Mouse (Mus musculus): ENCODE data around the gene Ffar4. TPM values are rescaled to one million over a fixed set of nuclear protein-coding genes. Genes with fewer than 3 reads are reported as not detected.
A peak's percentile ranks its signal among the peaks of the same experiment; 100 is the strongest.

Gene Ffar4
- polyA plus RNA-seq, 1 experiment: 1.9 TPM

DNA sequence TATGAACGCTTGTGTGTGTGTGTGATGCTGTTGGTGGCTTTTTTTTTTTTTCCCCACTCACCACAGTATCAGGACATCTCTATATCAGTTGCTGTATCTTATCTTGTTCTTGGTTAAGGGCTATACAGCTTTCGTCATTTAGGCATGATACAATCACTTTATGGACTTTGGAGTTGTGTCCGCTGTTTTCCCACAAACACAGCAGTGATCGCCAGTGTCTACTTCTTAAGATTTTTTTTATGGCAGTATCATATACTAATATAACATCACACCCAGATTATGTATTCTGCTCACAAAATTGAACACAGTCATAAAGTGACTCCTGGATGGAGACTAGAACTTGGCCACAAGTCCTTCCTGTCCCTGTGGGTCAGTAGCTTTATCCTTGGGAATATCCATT lies 11.0 kb downstream of the Ffar4 start:
- no peak for DNase-seq (ENCODE audit: low spot score)

DNA sequence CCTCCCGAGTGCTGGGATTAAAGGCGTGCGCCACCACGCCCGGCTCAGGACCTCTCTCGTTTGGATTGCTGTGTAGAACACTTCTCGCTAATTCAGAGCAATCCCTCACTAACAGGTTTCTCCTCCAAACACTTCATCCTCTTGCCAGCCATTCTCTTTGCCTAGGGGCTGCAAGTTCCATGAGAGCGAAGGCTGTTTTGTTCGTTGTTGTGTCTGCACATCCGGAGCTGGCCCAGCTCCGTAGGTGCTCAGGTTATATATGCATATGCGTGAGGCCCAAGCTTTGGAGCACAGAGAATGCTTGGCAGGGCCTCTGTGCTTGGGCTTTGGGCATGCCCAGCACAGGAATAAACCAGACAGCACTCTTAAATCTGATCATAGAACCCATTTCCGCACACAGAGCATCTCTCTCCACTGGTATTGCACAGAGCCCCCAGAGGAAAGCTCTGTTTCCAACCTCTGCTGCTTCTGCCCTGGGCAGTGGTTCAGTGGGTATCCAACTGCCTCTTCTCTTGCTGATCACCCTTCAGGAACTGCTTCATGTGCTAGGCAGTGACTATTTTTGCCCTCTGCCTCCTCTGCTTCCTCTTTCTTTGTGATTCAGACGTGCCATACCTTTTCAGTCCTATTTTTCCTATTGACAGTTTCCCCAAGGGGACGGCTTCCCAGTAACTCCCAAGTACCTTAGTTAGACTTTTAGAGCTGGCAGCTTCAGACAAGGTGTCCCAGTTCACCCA lies 12.8 kb downstream of the Ffar4 start:
- DNase-seq (ENCODE audit: low spot score): no peak

DNA sequence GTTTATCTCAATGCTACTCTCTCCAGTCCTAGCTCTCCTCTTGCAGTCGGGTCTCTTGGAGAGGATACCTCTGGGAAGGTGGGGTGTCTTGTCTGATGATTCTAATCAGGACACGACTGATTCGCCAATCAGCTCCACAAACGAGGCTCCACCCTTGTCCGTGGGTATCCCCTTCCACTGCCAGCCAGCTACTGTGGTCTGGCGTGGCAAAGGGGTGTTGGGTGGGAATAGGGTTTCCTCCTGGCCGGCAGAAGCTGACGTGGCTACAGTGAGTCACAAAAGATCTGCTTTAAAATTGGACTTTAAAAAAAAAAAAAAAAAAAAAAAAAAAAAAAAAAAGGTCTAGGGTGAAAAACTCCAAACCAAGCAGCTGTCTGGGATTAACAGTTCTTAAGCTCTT lies 14.2 kb downstream of the Ffar4 start:
- DNase-seq (ENCODE audit: low spot score): no peak

DNA sequence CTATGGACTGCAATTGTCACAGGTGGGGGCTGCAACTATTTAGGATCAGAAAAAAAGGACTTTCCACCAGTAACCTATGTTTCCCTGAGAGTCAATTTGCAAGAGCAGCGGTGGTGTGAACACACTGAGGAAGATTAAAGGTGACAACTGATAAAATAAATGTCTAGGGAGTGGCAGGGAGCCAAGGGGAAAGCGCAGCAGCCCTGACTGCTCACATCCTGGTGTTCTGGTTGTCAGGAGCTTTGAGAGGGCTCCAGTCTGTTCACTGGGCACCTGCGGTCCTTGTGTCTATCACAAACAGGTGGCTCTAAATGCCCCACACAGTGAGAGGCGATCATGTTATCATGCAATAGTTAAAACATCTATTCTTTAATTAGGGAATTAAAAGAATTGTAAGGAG lies 15.7 kb downstream of the Ffar4 start:
- DNase-seq (ENCODE audit: low spot score): no peak

DNA sequence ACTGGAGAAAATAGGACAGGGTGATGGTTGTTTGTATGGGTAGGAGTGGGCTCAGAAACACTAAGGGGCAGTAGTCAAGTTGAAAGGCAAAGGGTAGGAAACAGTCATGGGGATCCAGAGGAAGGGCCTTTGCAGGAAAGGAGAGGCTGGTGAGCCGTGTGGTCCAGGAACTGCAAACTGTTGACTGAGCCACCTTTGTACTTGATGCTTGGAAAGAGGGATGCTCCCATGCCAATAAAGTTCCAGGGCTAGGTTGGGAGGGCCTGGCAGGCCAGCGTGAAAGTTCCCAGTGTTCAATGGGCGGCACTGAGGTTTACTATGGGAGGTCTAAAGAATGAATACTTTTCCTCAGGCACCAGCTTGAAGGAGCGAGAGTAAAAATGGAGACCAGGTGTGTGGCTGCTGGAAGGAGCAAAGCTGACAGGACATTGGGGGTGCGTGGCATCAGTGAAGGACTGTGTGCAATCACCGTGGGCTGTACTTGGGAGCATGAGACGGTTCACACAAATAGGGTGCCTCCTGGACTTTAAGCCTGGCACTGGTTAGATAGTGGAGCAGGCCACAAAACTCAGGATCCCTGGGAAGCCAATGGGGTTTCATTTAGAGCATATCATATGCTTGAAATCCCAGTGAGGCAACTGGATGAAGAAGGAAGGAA lies 18.1 kb downstream of the Ffar4 start:
- DNase-seq (ENCODE audit: low spot score): no peak

DNA sequence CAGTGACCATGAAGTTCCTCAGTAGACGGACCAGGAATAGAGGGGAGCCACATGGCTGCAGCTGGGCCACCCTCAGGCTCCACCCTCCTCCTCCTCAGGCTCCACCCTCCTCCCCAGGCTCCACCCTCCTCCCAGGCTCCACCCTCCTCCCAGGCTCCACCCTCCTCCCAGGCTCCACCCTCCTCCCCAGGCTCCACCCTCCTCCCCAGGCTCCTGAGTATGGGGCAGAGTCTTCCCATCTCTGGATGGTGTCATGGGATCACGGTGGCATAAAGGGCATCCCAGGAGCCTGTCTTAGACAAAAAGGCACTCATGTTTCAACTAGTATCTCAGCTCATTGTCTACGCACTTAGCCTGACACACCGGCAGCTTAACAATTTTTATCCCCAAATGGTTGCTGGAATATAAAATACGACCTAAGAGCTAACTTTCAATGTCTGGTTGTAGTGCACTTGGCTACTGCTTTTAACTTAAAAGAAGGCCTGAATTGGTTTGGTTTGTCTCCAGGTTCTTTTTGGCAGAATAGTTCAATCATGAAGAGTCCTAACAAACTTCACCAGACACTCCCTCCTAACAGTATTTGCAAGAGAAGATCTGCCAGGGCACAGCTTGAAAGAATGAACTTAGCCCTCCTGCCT lies 23.4 kb downstream of the Ffar4 start:
- DNase-seq (ENCODE audit: low spot score): no peak

DNA sequence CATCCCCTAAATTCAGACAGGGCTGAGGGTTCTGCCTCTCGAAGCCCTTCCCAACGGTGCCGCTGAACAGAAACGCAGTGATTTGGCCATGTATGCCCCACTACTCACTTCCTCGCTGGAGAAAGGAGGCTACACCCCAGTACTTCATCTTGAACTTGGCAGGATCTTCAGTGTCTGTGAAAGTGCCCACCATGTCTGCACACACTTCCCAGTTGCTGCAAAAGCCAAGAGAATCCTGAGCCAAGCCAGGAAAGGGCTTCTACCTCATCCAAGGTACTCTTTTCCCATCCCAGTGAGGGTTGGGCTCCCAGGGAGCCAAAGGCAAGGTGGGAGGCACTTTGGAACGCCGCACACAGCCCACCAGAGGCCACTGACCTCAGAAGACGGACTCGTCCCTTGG lies 27.1 kb downstream of the Ffar4 start:
- DNase-seq (ENCODE audit: low spot score): no peak

DNA sequence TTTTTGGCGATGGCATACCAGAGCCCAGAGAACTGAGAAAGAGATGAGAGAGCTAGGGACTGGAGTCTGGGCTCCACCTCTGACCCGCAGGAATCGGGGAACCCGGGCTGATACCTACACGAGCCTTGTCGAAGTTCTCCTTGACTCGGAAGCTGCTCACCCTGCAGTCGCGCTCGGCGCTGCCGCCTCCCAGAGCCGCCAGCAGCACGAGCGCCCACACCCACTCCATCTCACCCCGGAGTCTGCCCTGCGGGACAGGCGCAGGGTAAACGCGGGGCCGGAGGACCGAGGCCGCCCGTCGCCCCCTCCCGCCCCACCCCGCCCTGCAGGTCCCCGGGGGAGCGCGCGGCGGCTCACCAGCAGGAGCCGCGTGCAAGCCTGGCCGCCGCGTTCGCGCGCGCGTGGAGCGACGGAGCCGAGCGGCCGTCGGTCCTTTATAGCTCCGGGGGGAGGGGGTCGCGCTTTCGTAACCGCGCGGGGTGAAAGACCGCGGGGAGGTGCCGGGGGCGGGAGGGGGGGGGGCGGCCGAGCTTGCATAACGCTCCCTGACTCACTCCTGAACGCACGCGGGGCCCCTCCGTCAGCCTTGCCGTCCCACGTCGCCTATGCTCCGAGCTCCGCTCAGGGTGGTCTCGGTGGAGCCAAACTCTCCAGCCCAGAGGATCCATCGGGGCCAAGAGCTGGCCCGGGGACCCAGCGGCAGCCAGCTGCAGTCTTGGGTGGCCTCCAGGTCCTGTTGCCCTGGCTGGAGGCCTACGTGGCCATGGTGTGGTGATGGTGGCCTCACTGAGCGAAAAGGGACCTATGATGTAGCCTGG lies 27.7 kb downstream of the Ffar4 start:
- peak; percentile 35 for DNase-seq (ENCODE audit: low spot score)

DNA sequence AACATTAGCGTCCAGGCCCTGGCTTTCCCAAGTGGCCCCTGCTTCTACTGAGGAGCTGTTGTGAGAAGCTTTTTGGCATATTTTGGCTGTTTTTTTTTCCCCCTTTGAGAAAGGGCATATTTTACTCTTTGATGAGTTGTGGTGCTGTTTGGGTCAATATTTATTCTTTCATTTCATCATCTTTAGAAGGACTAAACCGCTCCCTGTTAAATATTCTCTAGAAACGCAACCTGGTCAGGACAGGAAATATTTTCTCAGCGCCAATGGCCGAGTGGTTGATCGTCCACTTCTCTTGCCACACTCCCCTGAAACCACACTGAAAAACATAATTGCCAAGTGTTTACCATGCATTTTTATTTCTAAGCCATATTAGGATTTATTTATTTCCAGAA lies 28.3 kb downstream of the Ffar4 start, which contains the start of gene Rbp4:
Gene Rbp4, minus strand, starts transcription at position 63 of the 392 bp plus-strand sequence.
- DNase-seq (ENCODE audit: low spot score): no peak

DNA sequence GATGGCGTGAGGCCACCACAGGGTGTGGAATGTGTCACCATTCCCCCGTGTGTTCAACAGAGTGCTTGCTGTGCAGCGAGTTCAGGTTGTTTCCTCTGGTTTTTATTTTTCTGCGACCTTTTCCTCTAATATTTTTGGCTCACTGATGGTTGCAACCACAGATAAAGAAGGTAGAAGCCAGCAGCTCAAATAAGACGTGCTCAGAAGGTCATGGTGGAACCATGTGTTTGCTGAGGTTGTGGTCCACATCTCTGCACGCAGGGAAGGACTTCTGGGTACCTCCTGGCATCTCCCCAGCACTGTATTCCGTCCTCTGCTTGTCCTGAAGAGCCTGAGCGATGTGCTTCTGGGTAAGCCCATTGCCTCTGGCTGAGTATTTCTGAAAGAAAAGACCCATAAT lies 29.8 kb downstream of the Ffar4 start:
- DNase-seq (ENCODE audit: low spot score): no peak

DNA sequence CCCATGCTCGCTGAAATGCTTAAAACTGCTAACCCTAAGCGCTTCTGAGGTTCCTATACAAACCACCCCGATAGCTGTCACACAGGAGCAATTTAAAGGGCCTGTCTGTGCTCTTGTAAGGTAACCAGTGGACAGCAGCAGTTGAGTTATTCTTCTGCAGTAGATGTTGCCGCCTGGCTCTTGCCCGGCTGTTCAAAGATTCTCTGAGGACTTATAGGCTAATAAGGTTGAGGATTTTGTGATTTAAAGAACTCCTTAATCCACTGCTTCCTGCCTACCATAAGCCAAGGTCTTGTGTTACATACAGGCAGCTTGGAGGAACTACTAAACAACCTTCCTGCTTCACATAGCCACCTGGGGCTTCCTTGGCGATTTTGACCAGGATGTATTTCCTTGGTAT lies 35.6 kb downstream of the Ffar4 start, which contains the start of gene Pde6c:
Gene Pde6c, plus strand, starts transcription at position 301 of the 400 bp plus-strand sequence.
- no peak for DNase-seq (ENCODE audit: low spot score)

DNA sequence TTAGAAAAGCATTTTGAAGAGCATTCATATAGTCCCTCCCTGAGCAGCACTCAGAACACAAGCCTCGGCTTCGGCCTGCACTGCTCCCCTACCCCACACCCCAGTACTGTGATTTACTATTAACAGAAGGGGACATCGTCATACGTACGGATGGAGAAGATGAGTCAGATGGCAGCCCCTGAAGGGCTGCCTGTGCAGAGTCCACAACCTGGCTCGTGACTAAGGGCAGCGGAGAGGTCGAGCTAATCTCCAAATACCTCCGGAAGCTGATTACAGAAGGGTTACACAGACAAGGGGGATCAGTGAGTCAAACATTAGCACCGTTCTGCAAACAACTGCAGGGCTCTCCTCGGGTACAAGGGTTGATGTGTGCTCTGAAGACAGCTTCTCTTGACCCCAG lies 37.1 kb downstream of the Ffar4 start:
- no peak for DNase-seq (ENCODE audit: low spot score)

DNA sequence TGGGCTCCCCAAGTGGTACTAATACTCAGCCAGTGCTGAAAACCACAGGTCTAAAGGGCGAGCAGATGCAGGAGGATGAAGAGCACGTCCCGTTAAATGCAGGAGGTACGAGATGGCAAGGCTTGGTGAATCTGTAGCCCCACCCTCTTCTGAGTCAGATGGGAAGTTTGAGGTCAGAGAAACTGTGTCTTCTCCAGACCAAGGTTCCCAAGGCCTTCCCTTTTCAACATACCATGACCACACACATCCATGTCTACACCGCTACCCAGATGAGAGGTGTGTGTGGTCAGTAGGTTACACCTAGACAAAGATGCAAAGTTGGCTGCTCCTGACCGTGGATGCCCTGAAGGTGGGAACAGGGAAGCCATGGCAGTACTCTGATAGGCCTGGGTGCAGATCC lies 37.9 kb downstream of the Ffar4 start:
- DNase-seq (ENCODE audit: low spot score): no peak

DNA sequence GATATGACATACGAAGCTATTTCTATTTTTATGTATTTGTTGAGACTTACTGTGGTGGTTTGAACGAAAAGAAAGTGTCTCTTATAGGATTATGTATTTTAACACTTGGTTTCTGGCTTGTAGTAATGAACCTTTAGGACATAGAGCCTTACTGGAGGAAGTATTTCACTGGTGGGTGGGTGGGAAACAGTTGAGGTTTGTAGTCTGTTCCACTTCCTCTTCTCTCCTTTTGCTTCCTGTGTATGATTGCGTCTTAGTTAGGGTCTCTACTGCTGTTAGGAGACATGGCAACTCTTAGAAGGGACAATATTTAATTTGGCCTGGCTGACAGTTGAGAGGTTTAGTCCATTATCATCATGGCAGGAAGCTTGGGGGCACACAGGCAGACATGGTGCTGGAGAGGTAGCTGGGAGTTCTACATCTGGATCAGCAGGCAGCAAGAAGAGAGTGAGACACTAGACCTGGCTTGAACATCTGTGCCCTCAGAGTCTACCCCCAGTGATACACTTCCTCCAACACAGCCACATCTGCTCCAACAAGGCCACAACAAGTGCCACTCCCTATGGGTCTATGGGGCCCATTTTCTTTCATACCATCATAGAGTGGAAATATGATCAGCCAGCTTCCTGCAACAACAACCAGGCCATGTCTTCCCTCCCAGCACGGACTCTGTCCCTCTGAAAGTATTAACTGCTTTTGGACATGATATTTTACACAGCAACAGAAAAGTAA lies 46.8 kb downstream of the Ffar4 start:
- no peak for DNase-seq (ENCODE audit: low spot score)

DNA sequence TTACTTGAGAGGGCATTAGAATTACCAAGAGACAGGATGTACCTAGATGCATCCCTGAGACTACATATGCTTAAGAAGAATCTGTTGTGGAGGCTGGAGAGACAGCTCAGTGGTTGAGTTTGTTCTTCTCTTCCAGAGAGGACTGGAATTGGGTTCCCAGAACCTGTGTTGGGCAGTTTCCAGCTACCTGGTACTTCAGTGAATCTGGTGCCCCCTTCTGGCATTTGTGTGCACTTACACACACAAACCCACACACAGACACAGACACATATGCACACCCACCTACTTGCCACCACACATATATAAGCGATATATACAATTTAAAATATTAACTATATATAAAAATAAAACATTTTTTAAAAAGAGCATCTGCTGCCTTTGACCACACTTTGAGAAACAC lies 59.4 kb downstream of the Ffar4 start:
- DNase-seq (ENCODE audit: low spot score): no peak

DNA sequence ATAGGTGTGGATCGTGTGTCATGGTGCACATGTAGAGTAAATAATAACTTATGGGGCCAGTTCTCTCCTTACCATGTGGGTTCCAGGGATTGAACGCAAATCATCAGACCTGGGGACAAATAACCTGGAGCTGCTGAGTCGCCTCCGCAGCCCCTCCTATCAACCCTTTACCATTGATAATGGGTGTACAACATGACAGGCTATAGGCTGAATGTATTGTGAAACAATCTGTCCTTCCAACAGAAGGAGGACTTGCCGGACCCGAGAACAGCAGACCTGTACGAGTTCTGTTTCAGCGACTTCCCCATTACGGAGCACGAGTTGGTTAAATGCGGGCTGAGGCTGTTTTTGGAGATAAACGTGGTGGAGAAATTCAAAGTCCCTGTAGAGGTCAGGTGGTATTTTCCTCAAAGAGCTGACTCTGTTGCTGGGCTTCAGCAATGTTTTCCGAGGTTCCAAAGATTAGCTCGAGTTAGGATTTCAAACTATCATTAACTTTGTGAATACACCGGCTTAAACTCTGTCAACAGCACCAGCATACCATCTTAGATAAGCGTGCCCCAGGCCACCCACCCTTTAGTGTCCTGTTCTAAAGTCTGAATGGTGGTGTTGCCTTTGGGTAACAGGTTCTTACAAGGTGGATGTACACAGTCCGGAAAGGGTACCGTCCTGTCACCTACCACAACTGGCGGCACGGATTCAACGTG lies 64.9 kb downstream of the Ffar4 start:
- DNase-seq (ENCODE audit: low spot score): no peak

Other genes starting within 250 kb of the Ffar4 start
- gene Myof, start 53.5 kb upstream of the Ffar4 start, polyA plus RNA-seq (2012; rRNA removed): 377 and 428 TPM in 2 replicates
- 1.8 and 2.1 TPM in 2 replicates for gene Cep55, start 42.1 kb upstream of the Ffar4 start, polyA plus RNA-seq (2012; rRNA removed)
- 87.2 and 137 TPM in 2 replicates for gene Rbp4, start 28.2 kb downstream of the Ffar4 start, polyA plus RNA-seq (2012; rRNA removed)
- not detected in 2 replicates for gene Pde6c, start 35.7 kb downstream of the Ffar4 start, polyA plus RNA-seq (2012; rRNA removed)
- gene Fra10ac1, start 127.1 kb downstream of the Ffar4 start, polyA plus RNA-seq (2012; rRNA removed): 18.4 and 21.1 TPM in 2 replicates
- 1.0 and 1.4 TPM in 2 replicates for gene Lgi1, start 167.5 kb downstream of the Ffar4 start, polyA plus RNA-seq (2012; rRNA removed)

Data from urinary bladder, adult 2 months (tissue).